Mouse (Mus musculus) retina, postnatal 1 day (tissue): ENCODE data around the gene Prkcsh.

ENCODE experiments used
- DNase-seq: peaks from one replicate; pipeline ENCODE4 v3.0.0-alpha.2; 2012

Prkcsh gene

GRCm38 (mm10) chr9:21988421-21989101 is 14.0 kb upstream of the Prkcsh start:
- DNase-seq = peak; percentile 59

- peak; percentile 75 for DNase-seq
Observed at GRCm38 (mm10) chr9:21989230-21990110, 13.1 kb upstream of the Prkcsh start, which contains the start of gene Rgl3. Rgl3 (minus strand) TSS chr9:21989446.

GRCm38 (mm10) chr9:21992227-21992626 is 10.4 kb upstream of the Prkcsh start:
- DNase-seq = no peak

- DNase-seq = no peak
Observed at GRCm38 (mm10) chr9:21996178-21996867, 6.3 kb upstream of the Prkcsh start.

GRCm38 (mm10) chr9:22000296-22000695 is 2.3 kb upstream of the Prkcsh start:
- no peak for DNase-seq

GRCm38 (mm10) chr9:22001633-22002032 is 973 bp upstream of the Prkcsh start:
- peak; percentile 21 for DNase-seq

- no peak for DNase-seq
Observed at GRCm38 (mm10) chr9:22003163-22003554, 553 bp downstream of the Prkcsh start.

GRCm38 (mm10) chr9:22004546-22004945 is 1.9 kb downstream of the Prkcsh start:
- no peak for DNase-seq

GRCm38 (mm10) chr9:22011055-22011454 is 8.4 kb downstream of the Prkcsh start:
- no peak for DNase-seq

GRCm38 (mm10) chr9:22012731-22013130 is 10.1 kb downstream of the Prkcsh start:
- no peak for DNase-seq

- no peak for DNase-seq
Observed at GRCm38 (mm10) chr9:22016245-22016644, 13.6 kb downstream of the Prkcsh start.

- no peak for DNase-seq
Observed at GRCm38 (mm10) chr9:22017208-22017825, 14.7 kb downstream of the Prkcsh start.

- peak; percentile 24 for DNase-seq
Observed at GRCm38 (mm10) chr9:22024592-22024991, 22.0 kb downstream of the Prkcsh start.

- no peak for DNase-seq
Observed at GRCm38 (mm10) chr9:22028467-22028866, 25.9 kb downstream of the Prkcsh start.

GRCm38 (mm10) chr9:22030386-22030785 is 27.8 kb downstream of the Prkcsh start:
- DNase-seq = no peak

- DNase-seq = peak; percentile 75
Observed at GRCm38 (mm10) chr9:22035300-22036044, 32.9 kb downstream of the Prkcsh start.

GRCm38 (mm10) chr9:22037826-22038225 is 35.2 kb downstream of the Prkcsh start:
- no peak for DNase-seq

- no peak for DNase-seq
Observed at GRCm38 (mm10) chr9:22041832-22042231, 39.2 kb downstream of the Prkcsh start.

- no peak for DNase-seq
Observed at GRCm38 (mm10) chr9:22047329-22047728, 44.7 kb downstream of the Prkcsh start.

GRCm38 (mm10) chr9:22049315-22049714 is 46.7 kb downstream of the Prkcsh start:
- peak; percentile 74 for DNase-seq

- DNase-seq = peak; percentile 54
Observed at GRCm38 (mm10) chr9:22049721-22050270, 47.2 kb downstream of the Prkcsh start.

GRCm38 (mm10) chr9:22050351-22050889 is 47.8 kb downstream of the Prkcsh start:
- peak; percentile 66 for DNase-seq
